Mouse (Mus musculus) MEL (cell line): ENCODE measurements around the gene Shisa8. TPM values are rescaled to one million over a fixed set of nuclear protein-coding genes. Genes with fewer than 3 reads are reported as not detected.

Experiments
- DNase-seq: peaks from one replicate; pipeline ENCODE4 v3.0.0; 2011; ENCODE audit warnings: low read depth, low spot score
- H3K27ac ChIP-seq: 2 replicates; pipeline ENCODE4 v1.5.1; 2012; ENCODE audit warnings: low read depth, mild to moderate bottlenecking, control low read depth, low read length, moderate library complexity; ENCODE audit not compliant: control insufficient read depth
- H3K27me3 ChIP-seq, 2 experiments: fragments of 150-350 bp in 1 of 2; sonication (generic) in 1 of 2; 2 replicates each; pipeline ENCODE4 v1.6.1; 2012; ENCODE audit warnings: low read length in 2 of 2, mild to moderate bottlenecking in 2 of 2, improper control_type of control experiment in 1 of 2, moderate library complexity in 1 of 2; ENCODE audit not compliant: insufficient read depth in 2 of 2, control insufficient read depth in 1 of 2
- H3K36me3 ChIP-seq, 2 experiments: 2 replicates each; pipeline ENCODE4 v1.6.1; 2012 to 2014; ENCODE audit warnings: low read length in 2 of 2, improper control_type of control experiment in 1 of 2, inconsistent platforms in 1 of 2, mild to moderate bottlenecking in 1 of 2; ENCODE audit not compliant: insufficient read depth in 2 of 2, control insufficient read depth in 1 of 2
- H3K4me1 ChIP-seq, 2 experiments: fragments of 150-350 bp in 1 of 2; sonication (generic) in 1 of 2; 2 replicates each; pipeline ENCODE4 v1.6.1; 2012; ENCODE audit warnings: low read length in 2 of 2, improper control_type of control experiment in 1 of 2, mild to moderate bottlenecking in 1 of 2; ENCODE audit not compliant: insufficient read depth in 2 of 2, control insufficient read depth in 1 of 2
- H3K4me3 ChIP-seq, 2 experiments: fragments of 150-350 bp in 1 of 2; sonication (generic) in 1 of 2; 2 replicates each; pipeline ENCODE4 v1.5.1; 2012; ENCODE audit warnings: low read depth in 2 of 2, low read length in 2 of 2, mild to moderate bottlenecking in 2 of 2, moderate library complexity in 2 of 2, control low read depth in 1 of 2, improper control_type of control experiment in 1 of 2; ENCODE audit not compliant: control insufficient read depth in 1 of 2, insufficient read depth in 1 of 2
- H3K79me2 ChIP-seq: 2 replicates; pipeline ENCODE4 v1.6.1; 2012; ENCODE audit warnings: mild to moderate bottlenecking, low read length, moderate library complexity; ENCODE audit not compliant: control insufficient read depth, poor library complexity, insufficient read depth
- H3K9ac ChIP-seq: 2 replicates; pipeline ENCODE4 v1.6.1; 2012; ENCODE audit warnings: low read depth, mild to moderate bottlenecking, control low read depth, low read length, moderate library complexity; ENCODE audit not compliant: control insufficient read depth, poor library complexity, severe bottlenecking
- H3K9me3 ChIP-seq: fragments of 150-350 bp; sonication (generic); replicated peaks from 2 replicates; pipeline ENCODE4 v1.6.1; 2012; ENCODE audit warnings: mild to moderate bottlenecking, low read length, improper control_type of control experiment, moderate library complexity; ENCODE audit not compliant: insufficient read depth
- ETS1 ChIP-seq: IDR thresholded peaks from 2 replicates; pipeline ENCODE4 v1.6.1; 2012; ENCODE audit warnings: low read depth, mild to moderate bottlenecking, inconsistent platforms, low read length, improper control_type of control experiment, moderate library complexity
- HCFC1 ChIP-seq: IDR thresholded peaks from 2 replicates; pipeline ENCODE4 v1.6.1; 2012; ENCODE audit warnings: low read depth, mild to moderate bottlenecking, inconsistent platforms, low read length, improper control_type of control experiment, moderate library complexity
- JUND ChIP-seq: IDR thresholded peaks from 2 replicates; pipeline ENCODE4 v1.6.1; 2011; ENCODE audit warnings: low read depth, mild to moderate bottlenecking, improper control_type of control experiment, low read length
- MAZ ChIP-seq: IDR thresholded peaks from 2 replicates; pipeline ENCODE4 v1.6.1; 2012; ENCODE audit warnings: low read depth, mild to moderate bottlenecking, inconsistent platforms, low read length, improper control_type of control experiment
- SIN3A ChIP-seq: IDR thresholded peaks from 2 replicates; pipeline ENCODE4 v1.6.1; 2012; ENCODE audit warnings: low read length, improper control_type of control experiment, inconsistent platforms
- TCF12 ChIP-seq: IDR thresholded peaks from 2 replicates; pipeline ENCODE4 v1.6.1; 2014; ENCODE audit warnings: low read depth, mild to moderate bottlenecking, inconsistent platforms, low read length, improper control_type of control experiment, moderate library complexity
- UBTF ChIP-seq: IDR thresholded peaks from 2 replicates; pipeline ENCODE4 v1.6.1; 2012; ENCODE audit warnings: low read depth, mild to moderate bottlenecking, inconsistent platforms, low read length, improper control_type of control experiment, moderate library complexity, borderline replicate concordance; ENCODE audit not compliant: insufficient read depth
- USF1 ChIP-seq: IDR thresholded peaks from 2 replicates; pipeline ENCODE4 v1.6.1; 2014; ENCODE audit warnings: low read depth, mild to moderate bottlenecking, inconsistent platforms, low read length, improper control_type of control experiment, moderate library complexity
- ZC3H11A ChIP-seq: IDR thresholded peaks from 2 replicates; pipeline ENCODE4 v1.6.1; 2012; ENCODE audit warnings: low read depth, mild to moderate bottlenecking, inconsistent platforms, low read length, improper control_type of control experiment
- ZKSCAN1 ChIP-seq: IDR thresholded peaks from 2 replicates; pipeline ENCODE4 v1.6.1; 2012; ENCODE audit warnings: low read depth, mild to moderate bottlenecking, inconsistent platforms, low read length, improper control_type of control experiment, moderate library complexity
- ZMIZ1 ChIP-seq: IDR thresholded peaks from 2 replicates; pipeline ENCODE4 v1.6.1; 2012; ENCODE audit warnings: low read depth, mild to moderate bottlenecking, inconsistent platforms, low read length, improper control_type of control experiment, moderate library complexity
- polyA plus RNA-seq, 2 experiments: library from polyadenylated mRNA; stranded (reverse) in 1 of 2; unstranded in 1 of 2; fragments of >175 nt in 1 of 2; fragments of >200 nt in 1 of 2; gene quantifications; 2 replicates each; pipeline versions ENCODE4 v1.2.1 to v1.2.4; 2012; ENCODE audit warnings: low replicate concordance in 2 of 2, low read depth in 1 of 2; ENCODE audit not compliant: insufficient read length in 2 of 2, insufficient read depth in 1 of 2, missing spikeins in 1 of 2
- total RNA-seq: library from RNA; depleted of rRNA; stranded (reverse); fragments of 300-350 nt; gene quantifications from 2 replicates; pipeline ENCODE4 v1.2.3, GENCODE M21; 2012

Shisa8 gene
- total and polyA plus RNA-seq, 3 experiments: 0.10 TPM; not detected in 2

DNA sequence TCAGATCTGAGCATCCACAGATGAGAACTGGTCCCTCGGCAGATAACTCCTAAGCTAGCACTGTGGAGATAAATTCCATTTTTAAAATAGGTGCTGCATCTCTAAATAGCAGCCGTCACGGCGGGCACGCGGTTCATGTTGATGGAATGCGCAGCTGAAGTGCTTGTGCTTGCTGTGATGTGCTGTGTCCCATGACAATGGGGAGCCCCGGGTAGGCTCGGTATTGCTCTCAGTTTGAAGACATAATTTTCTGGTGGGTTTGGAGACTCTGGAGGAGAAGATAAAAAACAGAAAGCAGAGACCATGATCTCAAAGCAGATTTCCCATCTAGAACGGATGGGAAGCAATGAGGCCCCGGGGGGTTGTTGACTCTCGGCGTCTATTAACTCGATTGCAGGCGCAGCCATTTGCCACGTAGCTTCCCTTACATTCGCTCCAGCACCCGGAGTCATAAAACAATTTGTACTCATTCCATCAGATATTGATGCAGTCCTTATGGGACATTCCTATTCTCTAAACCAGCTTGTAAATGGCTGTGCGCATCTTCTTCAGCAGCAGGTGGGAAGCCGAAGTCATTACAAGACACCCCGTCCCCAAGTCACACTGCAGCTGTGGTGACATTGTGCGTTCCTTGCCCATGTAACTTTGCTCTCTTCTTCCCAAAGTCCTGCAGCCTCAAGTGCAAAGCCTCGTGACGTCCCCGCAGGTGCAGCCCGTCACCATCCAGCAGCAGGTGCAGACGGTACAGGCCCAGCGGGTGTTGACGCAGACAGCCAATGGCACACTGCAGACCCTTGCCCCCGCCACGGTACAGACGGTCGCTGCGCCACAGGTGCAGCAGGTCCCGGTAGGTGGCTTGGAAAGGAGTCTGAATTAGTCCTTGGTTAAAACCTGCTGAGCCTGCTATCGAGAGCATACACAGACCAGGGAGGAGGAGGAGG lies 41.9 kb downstream of the Shisa8 start:
- TF ChIP-seq ZMIZ1 (no peak), ZKSCAN1 (no peak), USF1 (no peak), HCFC1 (no peak)
- TF ChIP-seq, all 39 proteins: peak for 0
- Histone ChIP-seq H3K9me3 (no peaks in the 10 kb centered on the region), H3K4me1 (no peaks in the 10 kb centered on the region), H3K79me2 (peaks cover 9% of the 10 kb centered on the region), H3K36me3 (peaks cover 0 to 14% of the 10 kb centered on the region in 2 experiments; a peak in 2 of 4 replicates), H3K27me3 (no peaks in the 10 kb centered on the region), H3K9ac (no peak overlapping the region), H3K4me3 (no peak overlapping the region), H3K27ac (no peak overlapping the region)
- no peak for DNase-seq

DNA sequence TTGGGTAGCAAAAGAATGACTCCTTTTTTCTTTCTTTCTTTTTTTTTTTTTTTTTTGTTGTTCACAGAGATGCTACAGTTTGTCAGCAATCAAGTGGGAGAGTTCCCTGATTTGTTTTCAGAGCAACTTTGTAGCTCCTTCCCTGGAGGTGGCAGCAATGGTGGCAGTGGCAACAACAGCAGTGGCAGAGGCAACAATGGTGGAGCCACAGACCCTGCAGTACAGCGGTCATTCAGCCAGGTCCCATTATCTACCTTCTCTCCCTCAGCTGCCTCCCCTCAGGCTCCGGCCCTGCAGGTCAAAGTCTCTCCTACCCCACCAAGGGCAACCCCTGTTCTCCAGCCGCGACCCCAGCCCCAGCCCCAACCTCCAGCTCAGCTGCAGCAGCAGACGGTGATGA lies 42.9 kb downstream of the Shisa8 start:
- H3K27me3 ChIP-seq: no peaks in the 10 kb centered on the region
- no peak overlapping the region for H3K9ac ChIP-seq
- H3K9me3 ChIP-seq: no peaks in the 10 kb centered on the region
- H3K4me1 ChIP-seq: peaks cover 3 to 4% of the 10 kb centered on the region in 2 experiments; a peak in 3 of 4 replicates
- no peak overlapping the region for H3K27ac ChIP-seq
- H3K79me2 ChIP-seq: peaks cover 9% of the 10 kb centered on the region
- no peak for DNase-seq
- TF ChIP-seq ZKSCAN1: no peak
- no peak for TF ChIP-seq ETS1
- TF ChIP-seq SIN3A: no peak
- TF ChIP-seq ZC3H11A: no peak
- no peak for TF ChIP-seq TCF12
- TF ChIP-seq MAZ: no peak
- no peak for TF ChIP-seq UBTF
- no peak for TF ChIP-seq JUND
- peaks cover 4 to 11% of the 10 kb centered on the region in 2 experiments for H3K36me3 ChIP-seq
- H3K4me3 ChIP-seq: no peak overlapping the region
